Mouse (Mus musculus): Measurements from ENCODE around the gene Slc40a1. TPM values are rescaled to one million over a fixed set of nuclear protein-coding genes. Genes with fewer than 3 reads are reported as not detected.

Slc40a1 gene
- polyA plus RNA-seq, 1 experiment, result not detected

- Histone ChIP-seq H3K4me3 (ENCODE audit: insufficient read depth, low read depth, low read length) (no peak overlapping the region), H3K4me1 (ENCODE audit: control insufficient read depth, insufficient read depth, low read length) (no peaks in the 10 kb centered on the region), H3K27ac (ENCODE audit: insufficient read depth, low read depth, low read length) (no peak overlapping the region)
- TF ChIP-seq CTCF (IDR thresholded peaks at IDR 0.05; ENCODE audit: insufficient read depth, low read depth, low read length), result no peak
- TF ChIP-seq POLR2A (IDR thresholded peaks at IDR 0.05; ENCODE audit: insufficient read depth, low read depth, low read length), result no peak
- WGBS, result 91% methylated on average over 6 of the region's 6 CpGs
Observed at GRCm38 (mm10) chr1:45894168-45894912, 32.0 kb downstream of the Slc40a1 start.

GRCm38 (mm10) chr1:45891986-45892385 is 34.3 kb downstream of the Slc40a1 start:
- 78% methylated on average over 2 of the region's 2 CpGs for WGBS
- no peak for TF ChIP-seq POLR2A (IDR thresholded peaks at IDR 0.05; ENCODE audit: insufficient read depth, low read depth, low read length)
- Histone ChIP-seq H3K4me3 (ENCODE audit: insufficient read depth, low read depth, low read length) (no peak overlapping the region), H3K27ac (ENCODE audit: insufficient read depth, low read depth, low read length) (no peak overlapping the region), H3K4me1 (ENCODE audit: control insufficient read depth, insufficient read depth, low read length) (no peaks in the 10 kb centered on the region)

- no peak within 1 kb of the TSS for H3K4me3 ChIP-seq (ENCODE audit: insufficient read depth, low read depth, low read length)
- H3K4me1 ChIP-seq (ENCODE audit: control insufficient read depth, insufficient read depth, low read length), result no peaks in the 10 kb centered on the region
- H3K27ac ChIP-seq (ENCODE audit: insufficient read depth, low read depth, low read length), result no peak within 1 kb of the TSS
- TF ChIP-seq POLR2A (IDR thresholded peaks at IDR 0.05; ENCODE audit: insufficient read depth, low read depth, low read length) (no peak), CTCF (IDR thresholded peaks at IDR 0.05; ENCODE audit: insufficient read depth, low read depth, low read length) (no peak)
Observed at GRCm38 (mm10) chr1:45890173-45890572, 36.1 kb downstream of the Slc40a1 start, which contains the start of gene Gm5269. Gm5269 (minus strand) TSS chr1:45890273.

GRCm38 (mm10) chr1:45886800-45887199 is 39.5 kb downstream of the Slc40a1 start:
- Histone ChIP-seq H3K4me1 (ENCODE audit: control insufficient read depth, insufficient read depth, low read length) (no peaks in the 10 kb centered on the region), H3K4me3 (ENCODE audit: insufficient read depth, low read depth, low read length) (no peak overlapping the region), H3K27ac (ENCODE audit: insufficient read depth, low read depth, low read length) (no peak overlapping the region)
- 93% methylated on average over 9 of the region's 9 CpGs for WGBS
- TF ChIP-seq CTCF (IDR thresholded peaks at IDR 0.05; ENCODE audit: insufficient read depth, low read depth, low read length) (no peak), POLR2A (IDR thresholded peaks at IDR 0.05; ENCODE audit: insufficient read depth, low read depth, low read length) (no peak)

- TF ChIP-seq CTCF (IDR thresholded peaks at IDR 0.05; ENCODE audit: insufficient read depth, low read depth, low read length) (no peak), POLR2A (IDR thresholded peaks at IDR 0.05; ENCODE audit: insufficient read depth, low read depth, low read length) (no peak)
- no peaks in the 10 kb centered on the region for H3K4me1 ChIP-seq (ENCODE audit: control insufficient read depth, insufficient read depth, low read length)
- no peak overlapping the region for H3K4me3 ChIP-seq (ENCODE audit: insufficient read depth, low read depth, low read length)
- H3K27ac ChIP-seq (ENCODE audit: insufficient read depth, low read depth, low read length), result no peak overlapping the region
Observed at GRCm38 (mm10) chr1:45883378-45883777, 42.9 kb downstream of the Slc40a1 start.

GRCm38 (mm10) chr1:45882076-45882475 is 44.2 kb downstream of the Slc40a1 start:
- WGBS, result 28% methylated on average over 6 of the region's 6 CpGs
- TF ChIP-seq CTCF (IDR thresholded peaks at IDR 0.05; ENCODE audit: insufficient read depth, low read depth, low read length) (no peak), POLR2A (IDR thresholded peaks at IDR 0.05; ENCODE audit: insufficient read depth, low read depth, low read length) (no peak)
- Histone ChIP-seq H3K27ac (ENCODE audit: insufficient read depth, low read depth, low read length) (no peak overlapping the region), H3K4me1 (ENCODE audit: control insufficient read depth, insufficient read depth, low read length) (no peaks in the 10 kb centered on the region), H3K4me3 (ENCODE audit: insufficient read depth, low read depth, low read length) (no peak overlapping the region)

DNA sequence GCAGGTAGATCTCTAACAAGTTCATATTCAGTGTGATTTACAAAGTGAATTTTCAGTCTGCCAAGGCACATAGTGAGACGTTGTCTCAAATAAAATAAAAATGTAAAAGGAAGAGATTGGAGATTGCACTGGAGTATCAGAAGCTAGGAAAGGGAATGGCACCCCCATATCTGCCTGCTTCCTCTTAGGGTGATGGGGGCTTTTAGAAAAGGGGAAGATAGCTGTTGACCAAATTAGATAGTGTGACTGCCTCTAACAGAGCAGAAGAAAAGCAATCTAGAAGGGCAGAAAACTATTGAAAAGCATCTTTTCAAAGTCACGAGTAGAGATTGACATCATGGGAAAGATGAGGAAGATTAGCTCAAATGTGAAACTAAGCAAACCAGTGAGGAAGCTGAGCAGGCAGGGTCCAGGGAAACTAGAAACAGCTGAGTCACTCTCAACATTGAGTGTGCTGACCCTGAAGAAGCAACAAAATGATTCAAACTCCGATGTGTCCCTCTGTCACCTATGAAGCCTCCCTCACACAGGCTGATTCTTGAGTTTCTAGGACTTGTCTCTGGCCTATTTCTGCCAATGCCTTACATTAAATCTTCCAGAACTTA is 45.0 kb downstream of the Slc40a1 start:
- TF ChIP-seq CTCF (IDR thresholded peaks at IDR 0.05; ENCODE audit: insufficient read depth, low read depth, low read length), result no peak
- TF ChIP-seq POLR2A (IDR thresholded peaks at IDR 0.05; ENCODE audit: insufficient read depth, low read depth, low read length), result no peak
- WGBS, result 85% methylated on average over 3 of the region's 3 CpGs
- Histone ChIP-seq H3K4me3 (ENCODE audit: insufficient read depth, low read depth, low read length) (no peak overlapping the region), H3K4me1 (ENCODE audit: control insufficient read depth, insufficient read depth, low read length) (no peaks in the 10 kb centered on the region), H3K27ac (ENCODE audit: insufficient read depth, low read depth, low read length) (no peak overlapping the region)

DNA sequence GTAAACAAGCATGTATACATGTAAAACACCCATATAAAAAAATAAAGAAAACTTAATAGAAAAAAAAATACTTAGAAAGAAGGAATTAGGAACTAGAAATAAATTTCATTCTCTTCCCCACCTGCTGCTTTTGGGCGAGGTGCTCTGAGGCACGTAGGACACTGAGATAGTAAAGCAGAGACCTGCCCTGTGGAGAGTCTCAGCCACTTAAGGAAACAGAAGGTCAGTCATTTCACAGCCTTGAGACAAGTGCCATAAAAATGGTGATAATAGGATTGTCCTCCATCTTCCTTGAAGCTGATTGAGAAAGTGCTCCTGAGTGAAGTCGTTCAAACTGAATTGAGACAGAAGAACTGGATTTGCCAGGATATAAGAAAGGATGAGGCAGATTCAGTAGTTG is 48.9 kb downstream of the Slc40a1 start:
- Histone ChIP-seq H3K27ac (ENCODE audit: insufficient read depth, low read depth, low read length) (no peak overlapping the region), H3K4me1 (ENCODE audit: control insufficient read depth, insufficient read depth, low read length) (no peaks in the 10 kb centered on the region), H3K4me3 (ENCODE audit: insufficient read depth, low read depth, low read length) (no peak overlapping the region)
- no peak for TF ChIP-seq POLR2A (IDR thresholded peaks at IDR 0.05; ENCODE audit: insufficient read depth, low read depth, low read length)
- TF ChIP-seq CTCF (IDR thresholded peaks at IDR 0.05; ENCODE audit: insufficient read depth, low read depth, low read length), result no peak
- WGBS, result 91% methylated on average over 3 of the region's 3 CpGs

- H3K27ac ChIP-seq (ENCODE audit: insufficient read depth, low read depth, low read length), result no peak overlapping the region
- TF ChIP-seq POLR2A (IDR thresholded peaks at IDR 0.05; ENCODE audit: insufficient read depth, low read depth, low read length) (no peak), CTCF (IDR thresholded peaks at IDR 0.05; ENCODE audit: insufficient read depth, low read depth, low read length) (no peak)
- H3K4me1 ChIP-seq (ENCODE audit: control insufficient read depth, insufficient read depth, low read length), result no peaks in the 10 kb centered on the region
- 90% methylated on average over 6 of the region's 6 CpGs for WGBS
- H3K4me3 ChIP-seq (ENCODE audit: insufficient read depth, low read depth, low read length), result no peak overlapping the region
Observed at GRCm38 (mm10) chr1:45876450-45877198, 49.7 kb downstream of the Slc40a1 start.
